Mouse (Mus musculus) monocyte, adult 5-6 weeks (primary cell): ENCODE data around the gene Poll. TPM values are rescaled to one million over a fixed set of nuclear protein-coding genes. Genes with fewer than 3 reads are reported as not detected.

ENCODE experiments used
- ATAC-seq: fragments of 153-309, 156-312 bp; replicated peaks from 2 replicates; pipeline ENCODE4 v1.8.0; 2017; ENCODE audit warnings: mild to moderate bottlenecking; ENCODE audit not compliant: low TSS enrichment, insufficient number of reproducible peaks, severe bottlenecking, poor library complexity, low FRiP score
- total RNA-seq: library from RNA; stranded (forward); fragments of 200-1000, 200-491, 200-594 nt; gene quantifications from 3 replicates; pipeline ENCODE4 v1.2.3, GENCODE M21; 2017

Poll gene
- 4.7 to 6.3 TPM (median 5.7 TPM) in 3 replicates for total RNA-seq

- peak; percentile 84 for ATAC-seq
Observed at GRCm38 (mm10) chr19:45560153-45560890, at the start of gene Poll, which contains the start of gene Gm17018. Poll (minus strand) TSS chr19:45560531. Gm17018 (plus strand) TSS chr19:45560615.

- ATAC-seq: no peak
Observed at GRCm38 (mm10) chr19:45608648-45609339, 48.5 kb upstream of the Poll start.

GRCm38 (mm10) chr19:45607479-45607878, 47.1 kb upstream of the Poll start:
- ATAC-seq: no peak

GRCm38 (mm10) chr19:45606701-45607100, 46.4 kb upstream of the Poll start:
- no peak for ATAC-seq

GRCm38 (mm10) chr19:45602606-45603005, 42.3 kb upstream of the Poll start:
- ATAC-seq: no peak

- no peak for ATAC-seq
Observed at GRCm38 (mm10) chr19:45597106-45597505, 36.8 kb upstream of the Poll start.

- ATAC-seq: no peak
Observed at GRCm38 (mm10) chr19:45596434-45596833, 36.1 kb upstream of the Poll start.

- ATAC-seq: no peak
Observed at GRCm38 (mm10) chr19:45596019-45596418, 35.7 kb upstream of the Poll start.

GRCm38 (mm10) chr19:45595481-45595880, 35.1 kb upstream of the Poll start:
- no peak for ATAC-seq

- no peak for ATAC-seq
Observed at GRCm38 (mm10) chr19:45594079-45594478, 33.7 kb upstream of the Poll start.

GRCm38 (mm10) chr19:45592916-45593315, 32.6 kb upstream of the Poll start:
- ATAC-seq: no peak

- ATAC-seq: peak; percentile 64
Observed at GRCm38 (mm10) chr19:45591704-45592103, 31.4 kb upstream of the Poll start.

GRCm38 (mm10) chr19:45589761-45590160, 29.4 kb upstream of the Poll start:
- no peak for ATAC-seq

- ATAC-seq: no peak
Observed at GRCm38 (mm10) chr19:45587509-45588292, 27.4 kb upstream of the Poll start.

GRCm38 (mm10) chr19:45586850-45587249, 26.5 kb upstream of the Poll start:
- ATAC-seq: no peak

GRCm38 (mm10) chr19:45584856-45585620, 24.7 kb upstream of the Poll start:
- ATAC-seq: peak; percentile 31; the same call in 1 of the 2 replicates

- no peak for ATAC-seq
Observed at GRCm38 (mm10) chr19:45583136-45583535, 22.8 kb upstream of the Poll start.

GRCm38 (mm10) chr19:45582161-45582560, 21.8 kb upstream of the Poll start:
- ATAC-seq: no peak

- ATAC-seq: peak; percentile 64
Observed at GRCm38 (mm10) chr19:45581257-45581656, 20.9 kb upstream of the Poll start.
